Mouse (Mus musculus) megakaryocyte, embryonic 14.5 days (primary cell): ENCODE measurements around the gene Ascc1.

Experiments used
- FLI1 ChIP-seq: IDR thresholded peaks from 2 replicates; pipeline ENCODE4 v1.6.1; 2012; ENCODE audit warnings: low read length, inconsistent platforms, mixed read lengths
- GATA1 ChIP-seq: IDR thresholded peaks from 3 replicates; pipeline ENCODE4 v1.6.1; 2012; ENCODE audit warnings: mixed read lengths, low read length, inconsistent platforms, borderline replicate concordance

GRCm38 (mm10) chr10:59958458-59958857 is 44.1 kb upstream of the Ascc1 start:
- no peak for TF ChIP-seq GATA1
- no peak for TF ChIP-seq FLI1
